Mouse (Mus musculus) stomach, postnatal 0 days (tissue): ENCODE measurements around the gene Cluh. TPM values are rescaled to one million over a fixed set of nuclear protein-coding genes. Genes with fewer than 3 reads are reported as not detected.

ENCODE experiments used
- ATAC-seq: fragments of 200-750 bp; cut with Nextera tagmentation; 2 replicates; pipeline ENCODE4 v1.8.0; 2017; ENCODE audit not compliant: low FRiP score, low TSS enrichment
- DNase-seq: peaks from one replicate; pipeline ENCODE4 v3.0.0-alpha.2; 2016; ENCODE audit warnings: low spot score
- H3K27ac ChIP-seq: fragments of 300-500 bp; sonication (generic); replicated peaks from 2 replicates; pipeline ENCODE4 v1.5.1; 2014; ENCODE audit warnings: mild to moderate bottlenecking, control low read depth
- H3K27me3 ChIP-seq: fragments of 300-500 bp; sonication (generic); 2 replicates; pipeline ENCODE4 v1.6.1; 2014; ENCODE audit warnings: low read length; ENCODE audit not compliant: control insufficient read depth, insufficient read depth
- H3K36me3 ChIP-seq: fragments of 300-500 bp; sonication (generic); 2 replicates; pipeline ENCODE4 v1.6.1; 2014; ENCODE audit warnings: low read length, mixed read lengths; ENCODE audit not compliant: control insufficient read depth, insufficient read depth
- H3K4me1 ChIP-seq: fragments of 300-500 bp; sonication (generic); replicated peaks from 2 replicates; pipeline ENCODE4 v1.6.1; 2014; ENCODE audit warnings: antibody characterized with exemption; ENCODE audit not compliant: control insufficient read depth, insufficient read depth
- H3K4me2 ChIP-seq: fragments of 300-500 bp; sonication (generic); replicated peaks from 2 replicates; pipeline ENCODE4 v1.6.1; 2014; ENCODE audit warnings: low read depth, mild to moderate bottlenecking, control low read depth, moderate library complexity
- H3K4me3 ChIP-seq: fragments of 300-500 bp; sonication (generic); 2 replicates; pipeline ENCODE4 v1.5.1; 2014; ENCODE audit warnings: low read depth, low read length, control low read depth
- H3K9ac ChIP-seq: fragments of 300-500 bp; sonication (generic); 2 replicates; pipeline ENCODE4 v1.6.1; 2014; ENCODE audit warnings: mild to moderate bottlenecking, low read length, control low read depth, mixed read lengths
- H3K9me3 ChIP-seq: fragments of 300-500 bp; sonication (generic); 2 replicates; pipeline ENCODE4 v1.6.1; 2016; ENCODE audit warnings: low read length; ENCODE audit not compliant: control insufficient read depth
- CTCF ChIP-seq: IDR thresholded peaks from 2 replicates; pipeline ENCODE4 v1.5.1; 2016; ENCODE audit warnings: antibody characterized with exemption, low read depth, mild to moderate bottlenecking, moderate library complexity
- EP300 ChIP-seq: optimal IDR thresholded peaks from 2 replicates; pipeline ENCODE3; 2016; ENCODE audit warnings: antibody characterized with exemption
- WGBS: fragments of 180-500 bp; shearing (Covaris S2); extraction: QIAGEN DNeasy Blood & Tissue Kit; methylation state at CpG from one replicate; pipeline ENCODE4 v1.1.7; 2014; 5-methylcytosine and 5-hydroxymethylcytosine counted together
- polyA plus RNA-seq: library from polyadenylated mRNA; unstranded; fragments of >200 nt; fragmentation: Nextera tagmentation; extraction: Ambion mirVana; gene quantifications from 2 replicates; pipeline ENCODE4 v1.2.1, GENCODE M21; 2015

Cluh gene
- 17.8 and 19.9 TPM in 2 replicates for polyA plus RNA-seq

DNA sequence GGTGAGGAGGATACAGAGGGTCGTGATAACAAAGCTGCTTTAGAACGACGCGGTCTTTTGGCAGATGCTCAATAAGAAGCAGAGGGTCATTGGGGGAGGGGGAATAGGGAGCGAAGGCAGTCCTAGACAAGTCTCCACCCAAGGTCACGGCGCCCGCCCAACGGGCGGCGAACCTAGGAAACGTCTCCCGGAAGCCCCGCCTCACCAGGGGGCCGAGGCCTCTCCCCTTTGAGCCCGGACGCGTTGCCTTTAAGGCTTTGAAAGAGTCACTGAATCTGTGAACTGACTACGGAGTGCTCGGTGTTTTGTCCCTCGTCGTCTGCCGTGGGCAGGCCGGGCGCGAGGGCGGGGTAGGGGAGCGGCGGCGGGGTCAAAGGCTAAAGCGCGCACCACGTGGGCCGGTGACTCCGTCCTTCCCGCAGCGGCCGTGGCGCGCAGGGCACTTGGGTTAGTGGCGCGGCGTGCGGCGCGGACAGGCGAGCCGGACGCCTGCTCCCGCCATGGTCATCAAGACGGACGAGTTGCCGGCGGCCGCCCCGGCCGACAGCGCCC is at the start of gene Cluh:
Gene Cluh, plus strand, starts transcription at position 401 of the 552 bp plus-strand sequence.
- DNase-seq (peak; percentile 97), ATAC-seq (peak; percentile 93)
- TF ChIP-seq EP300 (no peak), CTCF (peak; percentile 9; the same call in 1 of the 2 replicates)
- Histone ChIP-seq H3K4me3 (peak within 1 kb of the TSS; percentile 96), H3K4me1 (peaks cover 4% of the 10 kb centered on the region; the same call in 1 of the 2 replicates), H3K9me3 (no peaks in the 10 kb centered on the region), H3K27ac (peak within 1 kb of the TSS; percentile 93), H3K27me3 (no peaks in the 10 kb centered on the region), H3K36me3 (no peaks in the 10 kb centered on the region), H3K9ac (peak within 1 kb of the TSS; percentile 90), H3K4me2 (peak within 1 kb of the TSS; percentile 94)
- under 1% methylated on average over 53 of the region's 58 CpGs for WGBS

DNA sequence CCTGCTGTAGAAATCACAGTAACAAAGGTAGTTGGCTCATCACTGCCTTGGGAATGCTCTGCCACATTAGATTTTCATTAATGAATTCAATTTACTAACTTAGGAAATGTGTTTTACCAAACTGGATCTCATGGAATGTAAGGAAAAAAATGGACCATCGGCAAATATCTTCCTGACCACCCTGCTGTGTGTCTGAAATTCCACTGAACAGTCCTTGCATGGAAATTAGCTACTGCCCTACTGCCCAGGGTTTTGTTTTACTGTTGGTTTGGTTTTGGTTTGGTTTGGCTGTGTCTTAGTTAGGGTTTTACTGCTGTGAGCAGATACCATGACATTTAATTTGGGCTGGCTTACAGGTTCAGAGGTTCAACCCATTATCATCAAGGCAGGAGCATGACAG is 47.0 kb upstream of the Cluh start:
- Histone ChIP-seq H3K9me3 (no peaks in the 10 kb centered on the region), H3K4me1 (no peaks in the 10 kb centered on the region), H3K27me3 (no peaks in the 10 kb centered on the region), H3K4me3 (no peak overlapping the region), H3K4me2 (no peak overlapping the region), H3K9ac (no peak overlapping the region), H3K27ac (no peak overlapping the region), H3K36me3 (no peaks in the 10 kb centered on the region)
- TF ChIP-seq CTCF (no peak), EP300 (no peak)
- WGBS, result 89% methylated on average over 1 of the region's 1 CpGs
- ATAC-seq (no peak), DNase-seq (no peak)

DNA sequence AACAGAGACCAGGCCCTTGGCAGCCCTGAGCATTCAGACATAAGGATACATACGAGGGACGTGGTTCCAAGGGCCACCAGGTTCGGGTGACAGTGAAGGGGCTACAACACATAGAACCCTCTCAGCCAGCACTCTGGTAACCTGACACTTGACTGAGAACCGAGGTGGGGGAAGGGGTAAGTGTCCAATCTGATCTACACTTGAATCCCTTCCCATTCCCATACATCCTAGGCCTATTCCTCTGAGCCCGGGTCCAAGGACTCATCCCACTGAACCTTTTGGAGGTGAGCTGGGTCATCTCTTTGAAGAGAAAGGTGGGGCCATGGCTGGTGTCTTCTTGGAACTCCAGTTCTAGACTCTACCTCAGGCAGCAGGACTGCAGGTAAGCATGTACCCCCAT is 39.2 kb upstream of the Cluh start:
- Histone ChIP-seq H3K9ac (no peak overlapping the region), H3K9me3 (no peaks in the 10 kb centered on the region), H3K4me3 (no peak overlapping the region), H3K36me3 (no peaks in the 10 kb centered on the region), H3K27me3 (peaks cover 6% of the 10 kb centered on the region; the same call in 1 of the 2 replicates), H3K4me1 (no peaks in the 10 kb centered on the region; the same call in 1 of the 2 replicates), H3K27ac (no peak overlapping the region), H3K4me2 (no peak overlapping the region)
- DNase-seq (no peak), ATAC-seq (no peak)
- TF ChIP-seq EP300, result no peak
- TF ChIP-seq CTCF, result no peak
- 37% methylated on average over 5 of the region's 5 CpGs for WGBS

DNA sequence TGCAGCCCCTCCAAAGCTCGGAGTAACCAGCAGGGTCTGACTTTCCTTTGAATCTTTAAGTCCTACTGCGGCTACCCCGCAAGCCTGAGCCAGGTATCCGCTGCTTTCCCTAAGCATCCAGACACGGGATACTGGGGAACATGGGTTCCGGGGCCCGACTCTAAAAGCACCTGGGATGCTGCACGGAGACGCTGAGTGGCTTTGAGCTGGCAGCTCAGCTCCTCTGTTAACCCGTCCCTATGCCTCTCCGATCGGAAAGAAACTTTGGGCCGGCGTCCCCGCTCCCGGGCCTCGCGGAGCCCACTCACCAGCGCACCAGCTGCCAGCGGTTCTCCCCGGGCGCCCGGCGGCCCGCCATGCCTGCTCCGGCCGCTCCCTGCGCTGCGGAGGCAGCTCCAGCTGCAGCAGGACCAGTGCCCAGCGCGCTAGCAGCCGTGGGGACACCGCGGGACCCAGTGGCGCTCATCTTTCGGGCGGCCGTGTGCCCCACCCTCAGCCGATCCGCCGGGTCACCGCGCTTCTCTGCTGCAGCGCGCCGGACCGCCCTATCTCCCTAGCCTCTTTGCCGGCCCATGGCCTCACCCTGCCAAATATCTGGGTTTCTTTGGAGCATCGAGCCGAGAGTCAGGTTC is 38.6 kb upstream of the Cluh start, which contains the start of gene Rap1gap2:
Gene Rap1gap2, minus strand, starts transcription at position 371 of the 632 bp plus-strand sequence.
- Histone ChIP-seq H3K9me3 (no peaks in the 10 kb centered on the region), H3K36me3 (no peaks in the 10 kb centered on the region), H3K27me3 (peaks cover 6% of the 10 kb centered on the region; the same call in 1 of the 2 replicates), H3K4me3 (peak within 1 kb of the TSS; percentile 33), H3K4me2 (peak within 1 kb of the TSS; percentile 59), H3K4me1 (no peaks in the 10 kb centered on the region; the same call in 1 of the 2 replicates), H3K27ac (no peak within 1 kb of the TSS), H3K9ac (no peak within 1 kb of the TSS)
- ATAC-seq (no peak), DNase-seq (peak; percentile 32)
- TF ChIP-seq CTCF (no peak), EP300 (no peak)
- WGBS, result 3% methylated on average over 50 of the region's 50 CpGs

DNA sequence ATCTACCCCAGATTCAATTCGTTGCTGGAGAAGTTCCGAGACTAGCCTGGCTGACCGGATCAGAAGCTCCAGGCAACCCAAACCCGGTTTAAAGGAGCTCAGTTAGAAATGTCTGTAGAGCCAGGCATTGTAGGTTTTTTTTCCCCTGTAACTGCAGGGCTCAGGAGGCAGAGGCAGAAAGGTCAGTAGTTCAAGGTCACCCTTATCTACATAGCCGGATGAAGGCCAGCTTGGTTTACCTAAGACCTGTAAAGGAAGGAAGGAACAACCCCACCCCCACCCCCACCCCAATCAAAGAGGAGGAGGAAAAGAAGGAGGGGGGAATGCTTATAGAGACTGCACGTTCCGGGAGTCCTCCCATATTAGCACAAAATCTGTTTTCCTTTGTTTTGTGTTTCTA is 37.9 kb upstream of the Cluh start:
- Histone ChIP-seq H3K27me3 (peaks cover 6% of the 10 kb centered on the region; the same call in 1 of the 2 replicates), H3K36me3 (no peaks in the 10 kb centered on the region), H3K4me2 (no peak overlapping the region), H3K27ac (no peak overlapping the region), H3K9me3 (no peaks in the 10 kb centered on the region), H3K4me3 (no peak overlapping the region), H3K4me1 (no peaks in the 10 kb centered on the region; the same call in 1 of the 2 replicates), H3K9ac (no peak overlapping the region)
- TF ChIP-seq EP300 (no peak), CTCF (no peak)
- 9% methylated on average over 7 of the region's 7 CpGs for WGBS
- DNase-seq (no peak), ATAC-seq (no peak)

DNA sequence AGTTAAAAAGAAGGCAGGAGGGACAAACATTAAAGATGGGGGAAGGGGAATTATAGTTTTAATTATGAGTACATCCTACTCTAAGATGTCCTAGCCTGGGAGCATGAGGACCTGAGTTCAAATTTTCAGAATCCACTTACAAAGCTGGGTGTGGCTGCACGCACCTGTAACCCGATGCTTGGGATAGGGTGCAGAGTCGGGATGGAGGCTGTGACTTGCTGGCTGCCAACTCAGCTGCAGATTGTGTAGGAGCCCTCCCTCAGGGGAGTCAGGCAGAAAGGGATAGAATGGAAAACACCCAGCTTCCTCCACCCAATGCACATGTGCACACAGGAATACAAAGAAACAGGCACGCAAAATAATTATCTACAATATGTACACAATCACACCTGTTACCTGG is 35.9 kb upstream of the Cluh start:
- Histone ChIP-seq H3K27me3 (peaks cover 6% of the 10 kb centered on the region; the same call in 1 of the 2 replicates), H3K27ac (no peak overlapping the region), H3K9me3 (no peaks in the 10 kb centered on the region), H3K9ac (no peak overlapping the region), H3K4me3 (no peak overlapping the region), H3K36me3 (no peaks in the 10 kb centered on the region), H3K4me1 (no peaks in the 10 kb centered on the region; the same call in 1 of the 2 replicates), H3K4me2 (no peak overlapping the region)
- ATAC-seq, result no peak
- no peak for DNase-seq
- TF ChIP-seq CTCF (no peak), EP300 (no peak)
- 57% methylated on average over 4 of the region's 4 CpGs for WGBS
